In genomic region chr1:30847706-30848105, GRCm38 (mm10) we compare ENCODE assay signal across 27 mouse cellular contexts. TPM values are rescaled to one million over a fixed set of nuclear protein-coding genes. Genes with fewer than 3 reads are reported as not detected.
DNase-seq lines count a peak whose midpoint lies in the region; ATAC-seq and TF ChIP-seq lines count a peak whose summit lies in the region.
"Had no signal": no experiment of that assay in that cellular context is flagged by ENCODE, and none has a peak within 500 bp of the region (broad histone marks: within the 10 kb centered on the region; RNA-seq: fewer than 3 reads in every experiment).

No protein-coding gene starts in this region.

- WGBS in kidney, postnatal 0 days: 28% methylated on average over 1 of the region's 1 CpGs

- ATAC-seq in kidney, postnatal 0 days (replicated peaks; ENCODE audit: low FRiP score, low read depth): no peak
- ATAC-seq in monocyte, adult 5-6 weeks (replicated peaks; ENCODE audit: insufficient number of reproducible peaks, low FRiP score, low TSS enrichment, poor library complexity, severe bottlenecking): no peak
- ATAC-seq: CD4-positive, CD25-positive, alpha-beta regulatory T cell, adult 4 months; forebrain, embryonic 15.5 days; hindbrain, embryonic 16.5 days had no signal

- no peak overlapping the region for H3K9ac ChIP-seq in kidney, postnatal 0 days (ENCODE audit: low read depth, low read length)
- H3K9ac ChIP-seq: embryonic facial prominence, embryonic 13.5 days; forebrain, embryonic 12.5 days; forebrain, embryonic 15.5 days; heart, embryonic 12.5 days; heart, embryonic 15.5 days; hindbrain, embryonic 13.5 days had no signal

- H3K4me3 ChIP-seq in kidney, postnatal 0 days (replicated peaks; ENCODE audit: low read depth, low read length): no peak overlapping the region
- H3K4me3 ChIP-seq: embryonic facial prominence, embryonic 10.5 days; embryonic facial prominence, embryonic 13.5 days; erythroblast, embryonic 14.5 days; forebrain, embryonic 12.5 days; forebrain, embryonic 15.5 days; heart, embryonic 12.5 days; heart, embryonic 15.5 days; hindbrain, embryonic 10.5 days; hindbrain, embryonic 13.5 days had no signal

- H3K9me3 ChIP-seq in kidney, postnatal 0 days (replicated peaks; ENCODE audit: low read length): no peaks in the 10 kb centered on the region
- H3K9me3 ChIP-seq: embryonic facial prominence, embryonic 10.5 days; embryonic facial prominence, embryonic 13.5 days; forebrain, embryonic 12.5 days; forebrain, embryonic 15.5 days; heart, embryonic 12.5 days; heart, embryonic 15.5 days; hindbrain, embryonic 10.5 days; hindbrain, embryonic 13.5 days had no signal

- peak overlapping the region; percentile 1; the same call in 1 of the 2 replicates for H3K27ac ChIP-seq in kidney, postnatal 0 days
- H3K27ac ChIP-seq: embryonic facial prominence, embryonic 10.5 days; embryonic facial prominence, embryonic 13.5 days; forebrain, embryonic 12.5 days; forebrain, embryonic 15.5 days; heart, embryonic 15.5 days; hindbrain, embryonic 10.5 days; hindbrain, embryonic 13.5 days had no signal

- 0 out of 2 replicates have a peak, but pooled peaks cover 4% of the 10 kb centered on the region for H3K4me1 ChIP-seq in kidney, postnatal 0 days (replicated peaks; ENCODE audit: insufficient read depth, low read length)
- H3K4me1 ChIP-seq: embryonic facial prominence, embryonic 10.5 days; embryonic facial prominence, embryonic 13.5 days; forebrain, embryonic 12.5 days; forebrain, embryonic 15.5 days; hindbrain, embryonic 10.5 days; hindbrain, embryonic 13.5 days had no signal

- H3K4me2 ChIP-seq in kidney, postnatal 0 days (ENCODE audit: low read length): no peak overlapping the region
- H3K4me2 ChIP-seq: embryonic facial prominence, embryonic 13.5 days; forebrain, embryonic 12.5 days; forebrain, embryonic 15.5 days; heart, embryonic 12.5 days; heart, embryonic 15.5 days; hindbrain, embryonic 13.5 days had no signal

- H3K27me3 ChIP-seq in kidney, postnatal 0 days (ENCODE audit: insufficient read depth, low read length): no peaks in the 10 kb centered on the region
- H3K27me3 ChIP-seq: embryonic facial prominence, embryonic 13.5 days; forebrain, embryonic 12.5 days; forebrain, embryonic 15.5 days; heart, embryonic 12.5 days; heart, embryonic 15.5 days; hindbrain, embryonic 13.5 days had no signal

- TF ChIP-seq CTCF in kidney, postnatal 0 days (IDR thresholded peaks at IDR 0.05; ENCODE audit: low read depth): no peak

- no peak for DNase-seq in kidney, postnatal 0 days (ENCODE audit: low spot score)
- no peak for DNase-seq in kidney, postnatal 10 days
- DNase-seq in ES-CJ7 (ENCODE audit: low read depth, low spot score): peak; percentile 65
- peak; percentile 79 for DNase-seq in R1 (ENCODE audit: low read depth, low spot score)
- no peak for DNase-seq in layer of hippocampus, adult 11-12 months (ENCODE audit: low spot score)
- DNase-seq: adrenal gland, postnatal 14 days; cerebellum, adult 11-12 months; cerebellum, adult 8-10 months; cerebellum, postnatal 10 days; cerebellum, postnatal 36 days; embryo, embryonic 11 days; gastrocnemius, postnatal 25 days; heart, adult 18-20 months; heart, postnatal 10 days; heart, postnatal 36 days had no signal

- 0 out of 2 replicates have a peak, but pooled peaks cover 3% of the 10 kb centered on the region for H3K36me3 ChIP-seq in kidney, postnatal 0 days (ENCODE audit: insufficient read depth, low read length)
- H3K36me3 ChIP-seq: forebrain, embryonic 15.5 days; heart, embryonic 15.5 days; hindbrain, embryonic 13.5 days had no signal

RNA-seq across cellular contexts. Expression of gene Phf3, which starts 26.0 kb away (rescaled TPM):
- polyA plus RNA-seq in kidney, postnatal 0 days (2015; fragmentation: Nextera tagmentation; extraction: Ambion mirVana): 29.8 and 30.9 TPM in 2 replicates
- total RNA-seq in monocyte, adult 5-6 weeks (2017): 153 to 209 TPM (median 162 TPM) in 3 replicates

Comparison
In these comparisons a context has a peak if more than half of its experiments do, and no peak if none do; other contexts are left out.
1. DNase-seq: peak in ES-CJ7 (single experiment) and R1 (single experiment); none in kidney, postnatal 0 days (single experiment), kidney, postnatal 10 days (single experiment) and layer of hippocampus, adult 11-12 months (single experiment).